Mouse (Mus musculus) stomach, embryonic 16.5 days (tissue): Measurements from ENCODE around the gene Dot1l. TPM values are rescaled to one million over a fixed set of nuclear protein-coding genes. Genes with fewer than 3 reads are reported as not detected.
A peak's percentile ranks its signal among the peaks of the same experiment; 100 is the strongest.

ENCODE experiments used
- ATAC-seq: fragments of 200-750 bp; cut with Nextera tagmentation; 2 replicates; pipeline ENCODE4 v1.8.0; 2017; ENCODE audit warnings: moderate number of reproducible peaks, moderate TSS enrichment; ENCODE audit not compliant: insufficient read depth, low FRiP score
- H3K27ac ChIP-seq: fragments of 300-500 bp; sonication (generic); 2 replicates; pipeline ENCODE4 v1.5.1; 2014; ENCODE audit warnings: low read length
- H3K27me3 ChIP-seq: fragments of 300-500 bp; sonication (generic); 2 replicates; pipeline ENCODE4 v1.6.1; 2014; ENCODE audit warnings: low read length, control low read depth, mixed read lengths; ENCODE audit not compliant: control insufficient read depth, insufficient read depth
- H3K36me3 ChIP-seq: fragments of 300-500 bp; sonication (generic); 2 replicates; pipeline ENCODE4 v1.6.1; 2014; ENCODE audit warnings: low read length; ENCODE audit not compliant: control insufficient read depth, insufficient read depth
- H3K4me1 ChIP-seq: fragments of 300-500 bp; sonication (generic); 2 replicates; pipeline ENCODE4 v1.6.1; 2014; ENCODE audit warnings: low read length, control low read depth, mixed read lengths; ENCODE audit not compliant: control insufficient read depth, insufficient read depth
- H3K4me2 ChIP-seq: fragments of 300-500 bp; sonication (generic); 2 replicates; pipeline ENCODE4 v1.6.1; 2014; ENCODE audit warnings: low read depth, low read length, mixed read lengths
- H3K4me3 ChIP-seq: fragments of 300-500 bp; sonication (generic); replicated peaks from 2 replicates; pipeline ENCODE4 v1.5.1; 2014; ENCODE audit warnings: mild to moderate bottlenecking, low read length
- H3K9ac ChIP-seq: fragments of 300-500 bp; sonication (generic); 2 replicates; pipeline ENCODE4 v1.6.1; 2014; ENCODE audit warnings: low read length
- H3K9me3 ChIP-seq: fragments of 300-500 bp; sonication (generic); replicated peaks from 2 replicates; pipeline ENCODE4 v1.6.1; 2016; ENCODE audit warnings: low read length, control low read depth; ENCODE audit not compliant: control insufficient read depth
- WGBS: fragments of 180-500 bp; shearing (Covaris S2); extraction: QIAGEN DNeasy Blood & Tissue Kit; methylation state at CpG from one replicate; pipeline ENCODE4 v1.1.7; 2014; 5-methylcytosine and 5-hydroxymethylcytosine counted together
- polyA plus RNA-seq: library from polyadenylated mRNA; unstranded; fragments of >200 nt; fragmentation: Nextera tagmentation; extraction: Ambion mirVana; gene quantifications from 2 replicates; pipeline ENCODE4 v1.2.1, GENCODE M21; 2015

The Dot1l gene
- polyA plus RNA-seq, 1 experiment from 2014 or later = 13.9 TPM

DNA sequence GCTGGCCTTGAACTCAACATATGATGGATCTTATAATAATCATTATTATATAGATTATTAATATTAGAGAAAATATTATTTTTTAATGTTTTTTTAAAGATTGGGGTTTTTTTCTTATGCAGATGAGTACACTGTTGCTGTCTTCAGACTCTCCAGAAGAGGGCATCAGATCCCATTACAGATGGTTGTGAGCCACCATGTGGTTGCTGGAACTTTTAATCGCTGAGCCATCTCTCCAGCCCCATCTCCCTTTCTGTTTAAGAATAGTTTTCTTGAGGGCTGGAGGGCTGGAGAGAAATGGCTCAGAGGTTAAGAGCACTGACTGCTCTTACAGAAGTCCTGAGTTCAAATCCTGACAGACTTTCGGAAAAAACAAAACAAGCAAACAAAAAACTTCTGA is 67.0 kb downstream of the Dot1l start:
- 48% methylated on average over 2 of the region's 2 CpGs for WGBS
- no peaks in the 10 kb centered on the region for H3K36me3 ChIP-seq
- peaks cover 4% of the 10 kb centered on the region; the same call in 1 of the 2 replicates for H3K4me1 ChIP-seq
- H3K27ac ChIP-seq = no peak overlapping the region
- H3K4me2 ChIP-seq = no peak overlapping the region
- H3K4me3 ChIP-seq = no peak overlapping the region
- H3K9me3 ChIP-seq = no peaks in the 10 kb centered on the region
- ATAC-seq = no peak
- no peak overlapping the region for H3K9ac ChIP-seq
- no peaks in the 10 kb centered on the region for H3K27me3 ChIP-seq

DNA sequence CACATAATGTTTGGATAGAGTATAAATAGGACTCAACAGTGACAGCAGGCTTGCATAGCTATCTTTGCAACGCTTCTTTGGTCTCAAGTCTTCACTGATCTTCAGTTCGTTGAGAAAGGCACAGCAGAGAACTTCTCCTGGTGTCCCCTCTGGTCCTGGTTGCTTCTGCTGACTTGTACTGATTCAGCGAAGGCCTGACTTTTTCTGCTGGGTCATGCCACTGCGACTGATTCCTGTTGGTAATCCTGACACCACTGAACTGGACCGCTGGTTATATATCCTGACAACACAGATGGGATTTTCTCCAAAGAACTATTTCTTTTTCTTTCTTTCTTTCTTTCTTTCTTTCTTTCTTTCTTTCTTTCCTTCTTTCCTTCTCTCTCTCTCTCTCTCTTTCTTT is 67.5 kb downstream of the Dot1l start:
- ATAC-seq = no peak

DNA sequence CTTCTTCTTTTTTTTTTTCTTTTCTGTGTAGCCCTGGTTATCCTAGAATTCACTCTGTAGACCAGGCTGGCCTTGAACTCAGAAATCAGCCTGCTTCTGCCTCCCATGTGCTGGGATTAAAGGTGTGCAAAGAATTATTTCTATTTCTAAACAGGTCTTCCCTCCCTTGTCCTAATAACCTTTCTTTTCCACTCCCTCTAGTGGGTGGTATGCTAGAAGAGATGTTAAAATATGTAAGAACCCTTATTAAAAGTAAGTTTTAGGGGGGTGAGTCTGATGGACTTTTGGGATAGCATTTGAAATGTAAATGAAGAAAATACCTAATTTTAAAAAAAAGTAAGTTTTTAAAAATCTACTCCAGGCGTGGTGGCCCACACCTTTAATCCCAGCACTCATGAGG is 68.3 kb downstream of the Dot1l start:
- ATAC-seq = no peak
- 89% methylated on average over 1 of the region's 1 CpGs for WGBS
- Histone ChIP-seq H3K4me2 (no peak overlapping the region), H3K27me3 (no peaks in the 10 kb centered on the region), H3K9ac (no peak overlapping the region), H3K36me3 (no peaks in the 10 kb centered on the region), H3K4me1 (peaks cover 10% of the 10 kb centered on the region), H3K9me3 (no peaks in the 10 kb centered on the region), H3K4me3 (no peak overlapping the region), H3K27ac (no peak overlapping the region)

More for the DNA sequence above, 67.5 kb downstream of the Dot1l start:
- no peak overlapping the region for H3K27ac ChIP-seq
- H3K9me3 ChIP-seq = no peaks in the 10 kb centered on the region
- H3K27me3 ChIP-seq = no peaks in the 10 kb centered on the region
- no peak overlapping the region for H3K4me3 ChIP-seq
- 89% methylated on average over 5 of the region's 5 CpGs for WGBS
- no peaks in the 10 kb centered on the region for H3K36me3 ChIP-seq
- H3K4me1 ChIP-seq = peaks cover 4% of the 10 kb centered on the region; the same call in 1 of the 2 replicates
- H3K4me2 ChIP-seq = no peak overlapping the region
- no peak overlapping the region for H3K9ac ChIP-seq

DNA sequence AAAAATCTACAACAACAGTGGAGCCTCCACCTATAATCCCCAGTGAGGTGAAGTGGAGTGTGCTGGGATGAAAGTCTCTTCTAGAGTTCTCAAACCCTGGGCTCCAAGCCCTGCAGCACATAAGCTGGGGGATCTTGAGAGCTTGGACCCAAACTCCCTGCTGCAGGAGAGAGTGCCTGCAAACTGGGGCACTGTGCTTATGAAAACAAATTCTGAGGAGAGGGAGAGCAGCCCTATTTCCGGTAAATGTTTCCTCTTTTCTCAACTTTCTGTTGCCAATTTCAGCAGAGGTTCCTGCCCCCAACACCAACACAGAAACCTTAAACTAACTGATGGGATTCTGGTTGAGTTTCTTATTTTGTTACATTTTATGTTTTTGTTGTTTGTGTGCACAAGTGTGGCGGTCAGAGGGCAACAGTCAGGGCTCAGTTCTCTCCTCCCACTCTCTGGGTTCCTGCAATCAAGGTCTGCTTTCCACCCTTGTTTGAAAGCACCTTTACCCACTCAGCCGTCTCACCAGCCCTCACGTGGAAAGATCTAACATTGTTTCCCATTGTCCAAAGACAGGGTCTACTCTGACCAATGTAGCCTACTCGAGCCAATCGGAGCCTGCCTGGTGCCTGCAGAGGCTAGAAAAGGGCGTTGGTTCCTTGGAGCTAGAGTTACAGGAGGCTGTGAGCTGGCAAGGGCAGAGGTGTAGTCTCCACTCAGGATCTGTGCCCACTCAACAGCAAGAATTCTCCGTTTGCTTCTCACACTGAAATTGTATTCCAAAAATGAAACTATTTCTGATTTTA is 69.0 kb downstream of the Dot1l start:
- peak overlapping the region; percentile 46; the same call in 1 of the 2 replicates for H3K9ac ChIP-seq
- no peak overlapping the region for H3K4me2 ChIP-seq
- no peak overlapping the region for H3K27ac ChIP-seq
- H3K4me1 ChIP-seq = peaks cover 13% of the 10 kb centered on the region
- no peaks in the 10 kb centered on the region for H3K9me3 ChIP-seq
- H3K4me3 ChIP-seq = no peak overlapping the region
- WGBS = 54% methylated on average over 8 of the region's 8 CpGs
- 0 out of 2 replicates have a peak, but pooled peaks cover under 1% of the 10 kb centered on the region for H3K36me3 ChIP-seq
- no peak for ATAC-seq
- no peaks in the 10 kb centered on the region for H3K27me3 ChIP-seq

DNA sequence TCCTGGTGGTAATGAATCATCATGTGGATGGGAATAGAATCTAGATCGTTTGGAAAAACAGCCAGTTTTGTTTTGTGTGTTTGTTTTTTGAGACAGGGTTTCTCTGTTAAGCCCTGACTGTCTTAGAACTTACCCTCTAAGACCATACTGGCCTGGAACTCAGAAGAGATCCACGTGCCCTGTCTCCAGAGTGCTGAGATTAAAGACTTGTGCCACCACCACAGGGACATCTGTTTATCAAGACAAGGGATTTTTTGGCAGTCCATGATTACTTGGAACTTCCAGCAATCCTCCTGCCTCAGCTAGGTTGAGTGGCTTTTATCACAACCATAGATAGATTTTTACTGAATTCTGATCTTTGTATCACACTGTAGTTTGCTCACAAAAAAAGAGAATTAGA is 69.8 kb downstream of the Dot1l start:
- Histone ChIP-seq H3K9ac (no peak overlapping the region), H3K4me2 (no peak overlapping the region), H3K27ac (no peak overlapping the region), H3K9me3 (no peaks in the 10 kb centered on the region), H3K36me3 (0 out of 2 replicates have a peak, but pooled peaks cover 6% of the 10 kb centered on the region), H3K4me1 (peaks cover 15% of the 10 kb centered on the region), H3K27me3 (no peaks in the 10 kb centered on the region), H3K4me3 (no peak overlapping the region)
- no peak for ATAC-seq
- WGBS = 63% methylated on average over 2 of the region's 2 CpGs

DNA sequence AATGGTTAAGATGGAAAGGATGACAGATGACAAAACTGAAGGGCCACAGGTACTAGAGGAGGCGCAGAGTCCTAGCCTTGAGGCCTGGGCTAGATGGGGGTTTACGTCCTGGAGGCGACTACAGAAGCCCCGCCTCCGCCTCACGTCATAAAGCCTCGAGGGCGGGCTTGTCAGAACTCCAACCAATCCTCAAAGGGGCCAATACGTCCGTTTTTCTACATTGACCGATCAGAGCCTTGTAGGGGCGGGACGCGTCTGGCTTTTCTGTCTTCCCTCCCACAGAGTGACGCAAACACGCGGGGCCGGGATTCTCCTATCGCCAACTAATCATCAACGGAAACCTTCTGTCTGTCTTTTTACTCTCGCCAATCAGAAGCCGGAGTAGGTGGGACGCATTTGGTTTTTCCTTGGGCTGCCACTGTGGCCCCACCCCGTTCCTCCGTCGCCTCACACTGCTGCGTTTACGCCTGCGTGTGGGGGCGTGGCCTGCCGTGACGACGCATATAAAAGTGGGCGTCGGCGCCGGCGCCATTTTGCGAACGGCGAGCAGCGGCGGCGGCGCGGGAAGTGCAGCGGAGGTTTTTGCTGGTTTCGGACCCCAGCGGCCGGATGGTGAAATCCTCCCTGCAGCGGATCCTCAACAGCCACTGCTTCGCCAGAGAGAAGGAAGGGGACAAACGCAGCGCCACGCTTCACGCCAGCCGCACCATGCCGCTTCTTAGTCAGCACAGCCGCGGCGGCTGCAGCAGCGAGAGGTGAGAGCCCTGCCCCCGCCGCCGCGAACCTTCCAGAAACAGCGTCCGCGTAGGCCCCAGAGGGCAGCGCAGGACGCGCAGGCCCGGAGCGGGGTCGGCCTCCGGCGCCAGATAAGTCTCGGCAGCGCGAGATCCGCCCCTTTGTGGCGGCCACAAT is 71.4 kb downstream of the Dot1l start, which contains the start of gene Oaz1:
TSS of gene Oaz1 (plus strand) at position 506 of the 912 bp plus-strand sequence.
- Histone ChIP-seq H3K9ac (peak within 1 kb of the TSS; percentile 93), H3K36me3 (peaks cover 11% of the 10 kb centered on the region; the same call in 1 of the 2 replicates), H3K9me3 (no peaks in the 10 kb centered on the region), H3K4me1 (peaks cover 26% of the 10 kb centered on the region), H3K27me3 (no peaks in the 10 kb centered on the region), H3K27ac (peak within 1 kb of the TSS; percentile 93), H3K4me3 (peak within 1 kb of the TSS; percentile 70), H3K4me2 (peak within 1 kb of the TSS; percentile 85)
- ATAC-seq = peak; percentile 97
- WGBS = under 1% methylated on average over 80 of the region's 82 CpGs

DNA sequence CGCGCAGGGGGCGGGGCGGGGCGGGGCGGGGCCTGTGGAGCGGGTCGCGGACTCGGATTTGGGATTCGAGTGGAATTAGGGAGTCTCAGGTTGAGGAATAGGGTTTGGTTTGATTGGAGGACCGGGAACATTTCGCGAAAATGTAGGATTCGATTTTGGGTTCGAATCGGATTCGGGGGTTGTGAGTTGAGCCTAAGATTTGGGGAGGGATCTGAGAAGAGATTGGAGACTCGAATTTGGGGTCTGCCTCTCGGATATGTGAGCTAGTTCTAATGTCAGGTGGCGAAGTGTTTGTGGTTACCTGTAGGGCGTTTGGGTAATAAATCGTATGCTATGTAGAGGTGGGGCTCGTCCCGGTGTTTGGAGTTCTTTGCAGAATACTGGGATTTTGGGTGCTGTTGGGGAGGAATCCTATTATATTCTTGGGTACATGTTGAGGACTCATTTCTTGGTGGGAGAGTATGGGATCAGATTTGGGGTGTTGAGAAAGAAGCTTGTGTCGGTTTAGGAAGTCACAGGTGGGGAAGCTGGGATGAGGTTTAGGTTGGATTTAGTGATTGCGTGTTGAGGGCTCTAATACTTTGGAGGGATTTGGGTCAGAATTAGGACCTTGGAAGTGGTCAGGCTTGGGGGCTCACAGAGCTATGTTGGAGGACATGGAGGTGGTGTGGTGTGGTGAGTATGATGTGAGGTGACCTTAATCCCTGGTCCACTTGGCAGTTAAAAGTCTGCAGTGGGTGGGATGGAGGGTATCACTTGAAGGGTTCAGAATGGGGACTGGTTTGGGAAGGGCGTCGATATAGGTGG is 72.3 kb downstream of the Dot1l start:
- Histone ChIP-seq H3K27me3 (no peaks in the 10 kb centered on the region), H3K36me3 (peaks cover 11% of the 10 kb centered on the region; the same call in 1 of the 2 replicates), H3K4me3 (peak overlapping the region; percentile 70), H3K27ac (peak overlapping the region; percentile 93), H3K4me2 (peak overlapping the region; percentile 85), H3K9me3 (no peaks in the 10 kb centered on the region), H3K4me1 (peaks cover 26% of the 10 kb centered on the region), H3K9ac (peak overlapping the region; percentile 93)
- ATAC-seq = no peak
- 5% methylated on average over 29 of the region's 29 CpGs for WGBS

DNA sequence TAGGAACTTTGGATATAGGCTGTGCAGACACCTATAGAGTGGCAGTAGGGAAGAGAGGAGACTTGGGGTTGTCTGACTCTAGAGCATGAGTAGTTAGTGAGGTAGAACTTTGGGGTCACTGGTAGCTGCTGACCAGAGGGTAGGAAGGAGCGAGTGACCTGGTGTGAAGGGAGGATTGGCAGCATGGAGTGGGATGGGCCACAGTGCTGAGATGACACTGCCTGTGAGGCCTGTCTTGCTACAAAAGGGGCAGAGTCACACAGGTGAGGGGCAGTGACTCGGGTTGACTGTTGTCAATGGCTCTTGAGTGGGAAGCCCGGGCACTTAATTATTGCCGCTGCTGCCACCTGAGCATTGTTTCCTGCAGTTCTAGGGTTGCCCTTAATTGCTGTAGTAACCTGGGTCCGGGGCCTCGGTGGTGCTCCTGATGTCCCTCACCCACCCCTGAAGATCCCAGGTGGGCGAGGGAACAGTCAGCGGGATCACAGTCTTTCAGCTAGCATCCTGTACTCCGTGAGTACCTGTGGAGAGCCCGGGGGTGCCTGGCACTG is 72.9 kb downstream of the Dot1l start:
- no peak for ATAC-seq
- 61% methylated on average over 10 of the region's 10 CpGs for WGBS
- peaks cover 26% of the 10 kb centered on the region for H3K4me1 ChIP-seq

More for the DNA sequence above, 72.9 kb downstream of the Dot1l start:
- Histone ChIP-seq H3K36me3 (peaks cover 11% of the 10 kb centered on the region; the same call in 1 of the 2 replicates), H3K9ac (peak overlapping the region; percentile 93), H3K4me3 (peak overlapping the region; percentile 70), H3K9me3 (no peaks in the 10 kb centered on the region), H3K27me3 (no peaks in the 10 kb centered on the region), H3K4me2 (peak overlapping the region; percentile 85), H3K27ac (no peak overlapping the region)
